Mouse (Mus musculus): Measurements from ENCODE around the gene Gm10668.
"Not testable (repeated sequence)": the region's sequence is repeated elsewhere in the genome, so short reads cannot be mapped to it uniquely, and the experiment has no call there.

- not testable (repeated sequence) for TF ChIP-seq CTCF, EP300 (IDR thresholded peaks at IDR 0.05; ENCODE audit: low read depth)
Measured at GRCm38 (mm10) chr7:20730524-20730923, at the start of gene Gm10668.

All from liver, embryonic 14.5 days (tissue).